Mouse (Mus musculus): Measurements from ENCODE around the gene Slc16a3. TPM values are rescaled to one million over a fixed set of nuclear protein-coding genes. Genes with fewer than 3 reads are reported as not detected.

The Slc16a3 gene
- polyA plus RNA-seq, 1 experiment from 2014 or later: 257 TPM

DNA sequence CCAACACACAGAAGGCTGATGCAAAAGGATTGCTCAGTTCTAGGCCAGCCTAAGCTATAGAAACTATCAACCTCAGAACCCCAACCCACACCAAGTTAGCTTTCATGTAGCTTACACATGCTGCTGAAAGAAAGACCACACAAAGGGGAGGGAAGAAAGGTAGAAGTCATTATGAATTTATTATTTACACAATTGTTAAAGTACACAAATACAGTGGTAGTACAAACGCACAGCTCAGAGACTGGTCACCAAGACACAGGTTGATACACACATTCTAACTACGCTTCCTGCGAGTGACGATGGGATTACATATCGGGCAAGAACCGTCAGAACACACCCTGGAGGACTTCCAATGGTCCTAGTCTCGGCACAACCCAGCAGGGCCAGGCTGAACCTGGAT is 13.3 kb downstream of the Slc16a3 start:
- Histone ChIP-seq H3K4me3 (ENCODE audit: low read depth, low read length) (no peak overlapping the region), H3K36me3 (ENCODE audit: control insufficient read depth, insufficient read depth, low read length) (peaks cover 72% of the 10 kb centered on the region), H3K27me3 (replicated peaks; ENCODE audit: control insufficient read depth, insufficient read depth, low read length) (no peaks in the 10 kb centered on the region), H3K27ac (ENCODE audit: low read depth, low read length) (no peak overlapping the region), H3K9me3 (ENCODE audit: control insufficient read depth, low read length) (no peaks in the 10 kb centered on the region), H3K9ac (ENCODE audit: low read depth, low read length) (no peak overlapping the region), H3K4me2 (no peak overlapping the region), H3K4me1 (replicated peaks; ENCODE audit: control insufficient read depth, insufficient read depth, low read length) (peaks cover 22% of the 10 kb centered on the region)
- 81% methylated on average over 7 of the region's 7 CpGs for WGBS
- ATAC-seq (replicated peaks; ENCODE audit: low FRiP score) (0 out of 2 replicates have a peak, but pooled peaks have one; percentile 14), DNase-seq (ENCODE audit: low spot score) (no peak)

DNA sequence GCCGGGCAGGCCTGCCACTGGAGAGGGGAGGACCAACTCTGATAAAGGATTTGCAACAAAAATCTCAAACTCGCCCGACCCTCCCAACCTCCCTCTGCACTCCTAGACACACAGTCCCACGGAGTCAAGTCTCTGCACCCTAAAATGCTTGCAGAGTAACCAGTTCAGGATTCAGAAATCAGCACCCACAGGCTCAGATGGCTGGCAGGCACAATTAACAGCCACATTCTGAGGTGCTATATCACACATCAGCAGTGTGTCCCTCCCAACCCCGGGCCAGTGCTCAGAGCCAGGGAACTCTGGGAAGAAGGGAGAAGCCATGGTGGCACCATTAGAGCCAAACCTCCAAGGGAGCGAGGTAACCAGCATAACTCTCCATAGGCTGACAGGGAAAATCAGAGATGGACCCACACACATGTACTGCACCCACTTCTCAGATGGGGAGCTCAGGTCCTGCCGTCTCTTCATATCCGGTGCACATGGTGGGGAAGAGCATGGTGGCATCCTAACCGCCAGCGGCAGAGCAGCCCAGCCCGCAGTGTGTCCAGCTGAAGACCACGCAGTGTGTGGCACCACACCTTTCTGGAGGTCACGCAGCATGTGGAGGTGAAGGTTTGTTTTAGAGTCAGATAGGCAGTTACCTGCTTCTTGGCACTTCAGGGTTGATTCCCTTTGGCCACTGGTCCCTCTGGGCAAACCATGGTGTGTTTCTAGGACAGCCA is 13.9 kb downstream of the Slc16a3 start:
- 89% methylated on average over 13 of the region's 13 CpGs for WGBS
- H3K4me3 ChIP-seq (ENCODE audit: low read depth, low read length): no peak overlapping the region
- DNase-seq (ENCODE audit: low spot score) (no peak), ATAC-seq (replicated peaks; ENCODE audit: low FRiP score) (0 out of 2 replicates have a peak, but pooled peaks have one; percentile 5)
- H3K9ac ChIP-seq (ENCODE audit: low read depth, low read length): no peak overlapping the region
- peaks cover 17% of the 10 kb centered on the region for H3K4me1 ChIP-seq (replicated peaks; ENCODE audit: control insufficient read depth, insufficient read depth, low read length)
- no peak overlapping the region for H3K4me2 ChIP-seq
- H3K36me3 ChIP-seq (ENCODE audit: control insufficient read depth, insufficient read depth, low read length): peaks cover 70% of the 10 kb centered on the region
- no peaks in the 10 kb centered on the region for H3K9me3 ChIP-seq (ENCODE audit: control insufficient read depth, low read length)
- no peak overlapping the region for H3K27ac ChIP-seq (ENCODE audit: low read depth, low read length)
- H3K27me3 ChIP-seq (replicated peaks; ENCODE audit: control insufficient read depth, insufficient read depth, low read length): no peaks in the 10 kb centered on the region

DNA sequence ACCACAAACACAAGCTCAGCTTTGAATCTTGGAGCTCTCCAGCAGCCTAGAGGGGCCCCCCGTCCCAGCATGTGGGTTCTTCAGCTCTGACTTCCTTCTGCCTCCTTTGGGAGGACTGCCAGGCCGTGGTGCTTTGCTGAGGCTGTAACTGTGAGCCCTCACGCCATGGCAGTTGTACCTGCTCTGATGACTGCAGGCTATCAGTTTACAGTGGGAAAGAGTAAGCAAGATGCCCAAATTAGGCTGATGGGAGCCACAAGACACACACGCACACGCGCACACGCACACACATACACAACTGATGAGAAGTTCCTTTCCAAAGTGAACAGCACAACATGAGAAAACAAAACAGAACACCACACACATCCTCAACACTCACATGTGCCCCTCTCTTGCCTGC is 14.6 kb downstream of the Slc16a3 start:
- no peak overlapping the region for H3K4me2 ChIP-seq
- peaks cover 70% of the 10 kb centered on the region for H3K36me3 ChIP-seq (ENCODE audit: control insufficient read depth, insufficient read depth, low read length)
- no peak for ATAC-seq (replicated peaks; ENCODE audit: low FRiP score)
- H3K27ac ChIP-seq (ENCODE audit: low read depth, low read length): no peak overlapping the region
- no peak overlapping the region for H3K4me3 ChIP-seq (ENCODE audit: low read depth, low read length)
- H3K9me3 ChIP-seq (ENCODE audit: control insufficient read depth, low read length): no peaks in the 10 kb centered on the region
- H3K27me3 ChIP-seq (replicated peaks; ENCODE audit: control insufficient read depth, insufficient read depth, low read length): no peaks in the 10 kb centered on the region
- H3K4me1 ChIP-seq (replicated peaks; ENCODE audit: control insufficient read depth, insufficient read depth, low read length): peaks cover 13% of the 10 kb centered on the region
- 92% methylated on average over 7 of the region's 7 CpGs for WGBS
- no peak for DNase-seq (ENCODE audit: low spot score)
- no peak overlapping the region for H3K9ac ChIP-seq (ENCODE audit: low read depth, low read length)

DNA sequence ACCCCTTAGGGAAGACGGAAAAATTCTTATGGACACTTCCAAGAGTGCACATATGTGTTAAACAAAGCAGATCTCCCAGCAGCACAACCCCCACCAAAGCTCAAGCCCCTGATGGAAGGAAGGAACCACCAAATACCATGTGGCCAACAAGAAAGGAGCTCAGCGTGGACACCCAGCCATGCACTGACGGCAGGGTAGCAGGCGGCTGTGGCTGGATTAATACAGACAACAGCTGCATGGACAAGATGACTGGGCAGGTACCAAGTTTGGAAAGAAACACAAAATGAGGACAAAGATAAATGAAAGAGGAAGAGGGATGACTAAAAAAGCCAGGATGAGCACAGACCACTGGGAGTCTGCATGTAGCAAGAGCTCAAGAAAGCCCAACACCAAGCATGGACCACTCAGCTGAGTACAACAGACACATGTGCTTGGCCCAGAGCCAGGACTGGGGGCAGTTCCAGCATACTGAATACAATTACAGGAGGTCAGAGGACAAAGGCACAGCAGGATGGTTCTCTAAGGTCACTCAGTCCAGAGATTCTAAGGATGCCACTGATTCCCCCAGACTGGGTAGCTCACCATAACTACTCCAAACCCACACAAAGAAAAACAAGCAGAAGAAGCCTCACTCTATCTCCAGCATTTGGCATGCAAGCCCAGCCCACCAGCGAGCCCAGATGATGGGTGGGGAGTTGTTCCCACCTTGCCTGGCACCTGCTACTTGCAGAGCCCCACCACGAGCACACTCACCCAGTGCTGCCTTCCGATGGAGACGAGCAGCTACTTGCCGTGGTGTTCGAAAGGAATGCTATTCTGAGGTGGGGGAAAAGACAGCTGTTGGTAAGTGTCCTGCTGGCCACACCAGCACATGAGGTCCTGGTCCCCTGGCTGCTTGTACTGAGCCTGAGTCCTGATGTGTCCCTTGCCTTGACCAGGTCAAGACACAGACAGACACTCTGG is 16.2 kb downstream of the Slc16a3 start:
- Histone ChIP-seq H3K36me3 (ENCODE audit: control insufficient read depth, insufficient read depth, low read length) (peaks cover 69% of the 10 kb centered on the region), H3K9ac (ENCODE audit: low read depth, low read length) (no peak overlapping the region), H3K9me3 (ENCODE audit: control insufficient read depth, low read length) (no peaks in the 10 kb centered on the region), H3K4me3 (ENCODE audit: low read depth, low read length) (no peak overlapping the region), H3K27me3 (replicated peaks; ENCODE audit: control insufficient read depth, insufficient read depth, low read length) (no peaks in the 10 kb centered on the region), H3K4me1 (replicated peaks; ENCODE audit: control insufficient read depth, insufficient read depth, low read length) (peaks cover 2% of the 10 kb centered on the region), H3K4me2 (no peak overlapping the region), H3K27ac (ENCODE audit: low read depth, low read length) (no peak overlapping the region)
- no peak for DNase-seq (ENCODE audit: low spot score)
- no peak for ATAC-seq (replicated peaks; ENCODE audit: low FRiP score)
- WGBS: 88% methylated on average over 10 of the region's 10 CpGs

DNA sequence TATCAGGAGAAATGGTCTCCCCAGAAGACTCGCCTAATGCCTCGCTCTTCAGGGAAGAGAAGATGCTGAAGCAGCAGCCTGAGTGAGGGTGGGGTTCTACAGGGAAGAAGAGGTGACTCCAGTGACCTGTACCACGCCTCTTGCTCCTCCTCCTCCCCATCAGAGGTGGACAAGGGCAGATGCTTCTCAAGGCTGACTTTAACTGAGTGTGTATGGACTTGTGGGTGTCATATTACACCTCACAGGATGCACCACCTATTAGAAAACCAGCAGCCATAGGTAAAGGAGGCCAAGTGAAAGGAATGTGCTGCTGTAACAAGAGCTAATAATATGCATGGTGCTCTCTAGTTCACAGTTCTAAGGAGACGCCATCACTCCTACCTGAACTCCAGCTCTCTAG is 17.3 kb downstream of the Slc16a3 start:
- Histone ChIP-seq H3K4me2 (no peak overlapping the region), H3K9me3 (ENCODE audit: control insufficient read depth, low read length) (no peaks in the 10 kb centered on the region), H3K4me1 (replicated peaks; ENCODE audit: control insufficient read depth, insufficient read depth, low read length) (no peaks in the 10 kb centered on the region), H3K9ac (ENCODE audit: low read depth, low read length) (no peak overlapping the region), H3K36me3 (ENCODE audit: control insufficient read depth, insufficient read depth, low read length) (peaks cover 76% of the 10 kb centered on the region), H3K27me3 (replicated peaks; ENCODE audit: control insufficient read depth, insufficient read depth, low read length) (no peaks in the 10 kb centered on the region), H3K4me3 (ENCODE audit: low read depth, low read length) (no peak overlapping the region), H3K27ac (ENCODE audit: low read depth, low read length) (no peak overlapping the region)
- 86% methylated on average over 4 of the region's 4 CpGs for WGBS
- DNase-seq (ENCODE audit: low spot score): no peak
- ATAC-seq (replicated peaks; ENCODE audit: low FRiP score): no peak

DNA sequence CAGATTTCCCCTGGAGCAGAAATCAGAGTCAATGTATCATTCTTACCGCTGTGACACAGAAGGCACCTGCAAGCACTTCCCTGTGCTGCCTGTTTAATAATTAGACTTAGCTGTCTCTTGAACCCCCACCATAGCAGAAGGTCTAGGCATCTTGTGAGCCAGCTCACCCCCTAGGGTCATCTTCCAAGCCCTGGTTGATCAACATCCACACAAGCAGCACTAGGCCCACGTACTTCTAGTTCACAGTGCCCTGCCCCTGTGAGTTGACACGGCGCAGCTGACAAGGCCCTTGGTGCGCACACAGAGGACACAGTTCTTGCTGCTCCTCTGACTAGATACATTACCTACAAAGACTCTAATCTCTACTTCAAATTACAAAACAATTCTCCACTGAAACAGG is 21.5 kb downstream of the Slc16a3 start:
- no peak for ATAC-seq (replicated peaks; ENCODE audit: low FRiP score)
- Histone ChIP-seq H3K4me1 (replicated peaks; ENCODE audit: control insufficient read depth, insufficient read depth, low read length) (no peaks in the 10 kb centered on the region), H3K27ac (ENCODE audit: low read depth, low read length) (no peak overlapping the region), H3K27me3 (replicated peaks; ENCODE audit: control insufficient read depth, insufficient read depth, low read length) (no peaks in the 10 kb centered on the region), H3K36me3 (ENCODE audit: control insufficient read depth, insufficient read depth, low read length) (peaks cover 86% of the 10 kb centered on the region), H3K9ac (ENCODE audit: low read depth, low read length) (no peak overlapping the region), H3K4me3 (ENCODE audit: low read depth, low read length) (no peak overlapping the region), H3K4me2 (no peak overlapping the region), H3K9me3 (ENCODE audit: control insufficient read depth, low read length) (no peaks in the 10 kb centered on the region)
- 93% methylated on average over 5 of the region's 5 CpGs for WGBS
- no peak for DNase-seq (ENCODE audit: low spot score)

DNA sequence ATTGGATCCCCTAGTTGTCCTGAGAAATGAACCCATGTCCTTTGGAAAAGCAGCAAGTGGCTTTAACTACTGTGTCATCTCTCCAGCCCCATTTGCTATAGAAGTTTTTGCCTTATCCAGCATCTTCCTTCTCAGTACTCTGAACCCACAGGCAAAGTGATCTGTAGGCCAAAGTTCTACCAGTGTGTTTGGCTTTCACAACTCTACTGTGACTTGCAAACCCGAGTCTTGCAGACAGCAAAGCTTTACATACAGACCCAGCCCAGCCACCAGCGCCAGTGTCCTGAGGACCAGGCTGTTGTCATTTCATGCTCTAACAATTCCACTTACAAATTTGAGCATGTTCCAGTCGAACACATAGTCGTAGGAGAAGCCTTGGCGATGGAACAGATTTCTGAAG is 23.0 kb downstream of the Slc16a3 start:
- H3K4me1 ChIP-seq (replicated peaks; ENCODE audit: control insufficient read depth, insufficient read depth, low read length): no peaks in the 10 kb centered on the region
- H3K36me3 ChIP-seq (ENCODE audit: control insufficient read depth, insufficient read depth, low read length): peaks cover 82% of the 10 kb centered on the region
- H3K27ac ChIP-seq (ENCODE audit: low read depth, low read length): no peak overlapping the region
- DNase-seq (ENCODE audit: low spot score): no peak
- H3K27me3 ChIP-seq (replicated peaks; ENCODE audit: control insufficient read depth, insufficient read depth, low read length): no peaks in the 10 kb centered on the region
- H3K9me3 ChIP-seq (ENCODE audit: control insufficient read depth, low read length): no peaks in the 10 kb centered on the region
- 90% methylated on average over 5 of the region's 5 CpGs for WGBS
- ATAC-seq (replicated peaks; ENCODE audit: low FRiP score): no peak
- H3K4me2 ChIP-seq: no peak overlapping the region
- no peak overlapping the region for H3K9ac ChIP-seq (ENCODE audit: low read depth, low read length)
- H3K4me3 ChIP-seq (ENCODE audit: low read depth, low read length): no peak overlapping the region

DNA sequence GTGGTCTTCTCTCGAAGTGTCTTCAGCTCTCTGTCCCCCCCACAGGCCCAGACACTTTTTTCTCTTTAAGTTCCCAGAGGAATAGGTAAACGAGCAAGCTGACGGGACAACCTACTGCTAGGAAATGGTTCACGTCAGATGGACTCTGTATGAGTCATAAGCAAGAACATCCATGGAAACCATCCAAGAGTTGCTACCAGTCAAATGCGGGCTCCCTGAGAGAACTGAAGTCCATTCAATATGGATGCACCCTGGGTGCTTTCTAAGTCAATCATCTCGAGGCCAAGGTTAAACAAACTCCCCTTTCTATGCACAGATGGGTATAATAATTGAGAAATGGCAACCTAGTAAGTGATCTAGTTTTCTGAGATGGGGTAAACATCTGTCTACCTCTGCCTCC is 25.0 kb downstream of the Slc16a3 start:
- peaks cover 76% of the 10 kb centered on the region for H3K36me3 ChIP-seq (ENCODE audit: control insufficient read depth, insufficient read depth, low read length)

More for the DNA sequence above, 25.0 kb downstream of the Slc16a3 start:
- DNase-seq (ENCODE audit: low spot score): no peak
- Histone ChIP-seq H3K4me2 (no peak overlapping the region), H3K9ac (ENCODE audit: low read depth, low read length) (no peak overlapping the region), H3K27ac (ENCODE audit: low read depth, low read length) (no peak overlapping the region), H3K27me3 (replicated peaks; ENCODE audit: control insufficient read depth, insufficient read depth, low read length) (no peaks in the 10 kb centered on the region), H3K4me1 (replicated peaks; ENCODE audit: control insufficient read depth, insufficient read depth, low read length) (no peaks in the 10 kb centered on the region), H3K4me3 (ENCODE audit: low read depth, low read length) (no peak overlapping the region), H3K9me3 (ENCODE audit: control insufficient read depth, low read length) (no peaks in the 10 kb centered on the region)
- no peak for ATAC-seq (replicated peaks; ENCODE audit: low FRiP score)
- WGBS: 88% methylated on average over 6 of the region's 6 CpGs

All from liver, embryonic 11.5 days (tissue).